Mouse (Mus musculus): ENCODE data around the gene Gse1. TPM values are rescaled to one million over a fixed set of nuclear protein-coding genes. Genes with fewer than 3 reads are reported as not detected.

Gse1 gene
- polyA plus RNA-seq, 1 experiment from 2014 or later, result 6.7 TPM

DNA sequence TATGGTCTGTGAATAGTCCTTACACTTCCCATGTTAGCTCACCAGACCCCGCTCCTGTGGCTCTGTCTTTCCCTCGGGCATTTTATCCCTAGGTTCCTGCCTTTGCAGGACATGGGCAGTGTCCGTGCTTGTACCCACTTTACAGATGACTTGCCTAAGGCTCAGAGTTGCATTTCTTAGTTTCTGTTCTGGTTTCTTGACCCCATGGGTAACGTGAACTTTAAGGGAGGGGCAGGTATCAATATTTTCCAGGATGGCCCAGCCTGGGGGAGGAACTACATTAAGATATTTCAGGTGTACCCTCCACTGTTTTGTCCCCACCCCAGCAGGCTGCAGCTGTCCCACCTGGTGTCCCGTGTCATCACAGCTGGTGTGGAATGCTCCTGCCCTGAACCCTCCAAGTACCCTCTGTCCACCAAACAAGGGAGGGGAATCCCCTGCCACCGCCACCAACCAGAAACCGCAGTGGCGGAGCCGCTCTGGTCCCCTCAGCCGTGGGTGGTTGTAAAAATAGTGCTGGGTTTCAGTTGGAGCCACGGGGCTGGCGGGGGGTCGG lies 36.2 kb downstream of the Gse1 start:
- Histone ChIP-seq H3K9ac (replicated peaks; ENCODE audit: low read length) (peak overlapping the region; percentile 51), H3K36me3 (ENCODE audit: insufficient read depth, low read length) (no peaks in the 10 kb centered on the region), H3K4me1 (ENCODE audit: insufficient read depth, low read length) (peaks cover 85% of the 10 kb centered on the region), H3K4me3 (ENCODE audit: low read length) (peak overlapping the region; percentile 9; the same call in 1 of the 2 replicates), H3K9me3 (ENCODE audit: low read length) (no peaks in the 10 kb centered on the region), H3K4me2 (replicated peaks; ENCODE audit: low read depth, low read length) (peak overlapping the region; percentile 49), H3K27ac (ENCODE audit: low read length) (peak overlapping the region; percentile 82), H3K27me3 (ENCODE audit: insufficient read depth, low read length) (no peaks in the 10 kb centered on the region)
- 18% methylated on average over 13 of the region's 13 CpGs for WGBS
- ATAC-seq (ENCODE audit: low FRiP score, low TSS enrichment), result peak; percentile 13

DNA sequence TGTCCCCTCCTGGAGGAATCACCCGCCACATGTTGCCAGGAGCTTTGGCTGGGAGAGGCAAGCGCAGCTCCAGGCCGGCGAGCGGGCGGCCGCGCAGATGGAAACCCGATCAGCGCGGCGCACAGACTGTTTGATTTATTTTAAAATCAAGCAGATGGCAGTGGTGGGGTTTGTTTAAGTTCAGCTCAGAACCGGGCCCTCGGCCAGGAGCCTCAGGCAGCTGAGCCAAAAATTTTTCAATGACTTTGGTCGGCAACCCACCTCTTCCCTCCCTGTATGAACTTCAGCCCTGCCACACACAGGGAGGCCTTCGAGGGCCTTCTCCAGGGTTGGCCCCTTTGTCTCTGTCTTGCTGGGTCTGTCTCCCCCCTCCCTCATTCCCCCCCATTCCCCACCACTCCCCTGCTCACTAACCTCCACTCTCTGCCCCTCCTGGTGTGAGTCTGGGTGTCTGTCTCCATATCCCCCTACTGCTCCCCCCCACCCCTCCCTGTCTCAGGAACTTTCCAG lies 36.7 kb downstream of the Gse1 start:
- 2% methylated on average over 16 of the region's 16 CpGs for WGBS

DNA sequence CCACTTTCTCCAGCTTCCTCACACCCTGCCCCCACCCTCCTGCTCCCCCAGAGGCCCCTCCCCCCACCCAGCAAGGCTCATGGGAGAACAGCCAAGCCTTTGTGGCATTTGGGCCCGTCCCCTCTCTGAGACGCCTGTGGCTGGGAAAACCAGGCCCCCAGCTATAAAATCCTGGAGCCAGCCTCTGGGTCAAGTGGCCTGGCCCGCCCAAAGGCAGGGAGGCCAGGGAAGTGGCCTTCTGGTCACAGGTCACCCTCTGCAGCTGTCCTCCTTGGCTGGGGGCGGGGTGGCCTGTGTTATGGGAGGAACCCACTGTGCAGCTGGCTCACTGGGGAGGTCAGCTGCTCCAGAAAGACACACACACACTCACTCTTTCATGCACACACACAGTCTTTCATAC lies 37.2 kb downstream of the Gse1 start:
- ATAC-seq (ENCODE audit: low FRiP score, low TSS enrichment), result peak; percentile 58
- Histone ChIP-seq H3K27me3 (ENCODE audit: insufficient read depth, low read length) (no peaks in the 10 kb centered on the region), H3K4me2 (replicated peaks; ENCODE audit: low read depth, low read length) (peak overlapping the region; percentile 49), H3K4me1 (ENCODE audit: insufficient read depth, low read length) (peaks cover 84% of the 10 kb centered on the region), H3K9me3 (ENCODE audit: low read length) (no peaks in the 10 kb centered on the region), H3K27ac (ENCODE audit: low read length) (peak overlapping the region; percentile 82), H3K9ac (replicated peaks; ENCODE audit: low read length) (no peak overlapping the region), H3K36me3 (ENCODE audit: insufficient read depth, low read length) (no peaks in the 10 kb centered on the region), H3K4me3 (ENCODE audit: low read length) (no peak overlapping the region)
- 8% methylated on average over 4 of the region's 4 CpGs for WGBS

More for the DNA sequence above, 36.7 kb downstream of the Gse1 start:
- Histone ChIP-seq H3K4me1 (ENCODE audit: insufficient read depth, low read length) (peaks cover 84% of the 10 kb centered on the region), H3K36me3 (ENCODE audit: insufficient read depth, low read length) (no peaks in the 10 kb centered on the region), H3K27ac (ENCODE audit: low read length) (peak overlapping the region; percentile 82), H3K4me3 (ENCODE audit: low read length) (peak overlapping the region; percentile 9; the same call in 1 of the 2 replicates), H3K9ac (replicated peaks; ENCODE audit: low read length) (peak overlapping the region; percentile 51), H3K27me3 (ENCODE audit: insufficient read depth, low read length) (no peaks in the 10 kb centered on the region), H3K9me3 (ENCODE audit: low read length) (no peaks in the 10 kb centered on the region), H3K4me2 (replicated peaks; ENCODE audit: low read depth, low read length) (peak overlapping the region; percentile 49)
- peak; percentile 56 for ATAC-seq (ENCODE audit: low FRiP score, low TSS enrichment)

DNA sequence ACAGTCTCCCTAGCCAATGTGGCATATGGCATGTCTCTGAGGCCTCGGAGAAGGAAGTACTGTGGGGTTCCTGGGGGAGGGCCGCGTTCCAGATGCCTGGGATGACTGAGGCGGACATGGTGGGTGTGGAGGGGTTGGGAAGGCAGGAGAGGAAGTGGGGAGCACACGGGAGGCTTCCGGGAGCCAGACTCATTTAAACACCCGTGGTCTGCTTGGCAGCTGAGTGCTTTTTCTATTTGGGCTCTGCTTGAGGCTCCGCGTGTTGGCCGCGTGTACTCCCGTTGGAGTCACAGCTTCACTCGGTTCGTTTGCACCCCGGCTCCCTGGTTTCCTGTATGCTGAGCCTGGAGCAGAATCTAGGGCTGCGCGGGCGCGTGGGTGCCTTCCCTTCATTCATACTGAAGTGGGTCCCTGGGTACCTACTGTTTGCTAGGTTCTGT lies 40.3 kb downstream of the Gse1 start:
- no peaks in the 10 kb centered on the region for H3K36me3 ChIP-seq (ENCODE audit: insufficient read depth, low read length)
- 0 out of 2 replicates have a peak overlapping the region, but pooled peaks have one; percentile 14 for H3K9ac ChIP-seq (replicated peaks; ENCODE audit: low read length)
- ATAC-seq (ENCODE audit: low FRiP score, low TSS enrichment), result no peak
- 42% methylated on average over 19 of the region's 19 CpGs for WGBS
- H3K9me3 ChIP-seq (ENCODE audit: low read length), result no peaks in the 10 kb centered on the region
- H3K4me1 ChIP-seq (ENCODE audit: insufficient read depth, low read length), result peaks cover 67% of the 10 kb centered on the region
- H3K4me3 ChIP-seq (ENCODE audit: low read length), result no peak overlapping the region
- no peak overlapping the region for H3K4me2 ChIP-seq (replicated peaks; ENCODE audit: low read depth, low read length)
- H3K27me3 ChIP-seq (ENCODE audit: insufficient read depth, low read length), result no peaks in the 10 kb centered on the region
- H3K27ac ChIP-seq (ENCODE audit: low read length), result no peak overlapping the region

DNA sequence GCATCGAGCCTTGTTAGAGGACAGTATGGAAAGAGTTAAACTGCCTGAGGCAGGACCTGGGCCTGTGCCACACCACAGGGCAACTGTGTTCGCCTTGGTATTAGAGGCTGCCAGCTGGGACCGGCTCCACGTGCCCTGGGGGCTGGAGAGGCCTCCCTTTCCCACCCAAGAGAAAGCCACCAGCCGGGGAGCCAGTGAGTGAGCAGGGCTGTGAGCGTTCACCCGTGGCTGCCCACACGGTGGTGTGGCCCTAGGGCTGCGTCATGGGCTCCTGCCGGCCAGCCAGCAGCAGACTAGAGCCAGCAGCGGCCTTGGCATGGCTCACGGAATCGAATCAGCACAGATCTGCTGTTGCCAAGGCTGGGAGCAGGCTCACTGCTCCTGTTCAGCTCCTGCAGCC lies 42.2 kb downstream of the Gse1 start:
- H3K9ac ChIP-seq (replicated peaks; ENCODE audit: low read length), result no peak overlapping the region
- H3K4me2 ChIP-seq (replicated peaks; ENCODE audit: low read depth, low read length), result no peak overlapping the region
- no peaks in the 10 kb centered on the region for H3K36me3 ChIP-seq (ENCODE audit: insufficient read depth, low read length)
- H3K27ac ChIP-seq (ENCODE audit: low read length), result no peak overlapping the region
- peak; percentile 11; the same call in 1 of the 2 replicates for ATAC-seq (ENCODE audit: low FRiP score, low TSS enrichment)
- H3K27me3 ChIP-seq (ENCODE audit: insufficient read depth, low read length), result no peaks in the 10 kb centered on the region
- no peak overlapping the region for H3K4me3 ChIP-seq (ENCODE audit: low read length)
- peaks cover 66% of the 10 kb centered on the region for H3K4me1 ChIP-seq (ENCODE audit: insufficient read depth, low read length)
- 56% methylated on average over 13 of the region's 13 CpGs for WGBS
- H3K9me3 ChIP-seq (ENCODE audit: low read length), result no peaks in the 10 kb centered on the region

DNA sequence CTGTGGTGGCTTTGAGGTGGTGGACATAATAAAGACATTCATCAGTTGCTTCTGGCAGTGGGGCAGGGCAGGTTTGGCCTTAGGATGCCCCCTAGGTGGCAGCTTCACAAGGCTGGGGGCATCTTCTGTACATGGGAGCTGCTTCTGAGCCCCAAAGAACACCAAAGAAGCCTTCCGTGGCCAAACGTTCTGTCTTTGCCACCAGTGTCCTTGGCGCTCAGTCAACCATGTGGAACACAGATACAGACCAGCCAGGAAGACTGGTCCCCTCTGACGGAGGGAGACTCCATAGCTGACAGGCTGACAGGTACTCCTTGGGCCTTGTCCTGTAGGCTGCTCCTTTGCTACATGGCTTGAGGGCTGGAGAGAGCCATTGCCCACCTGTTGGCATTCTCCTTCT lies 45.2 kb downstream of the Gse1 start:
- peaks cover 69% of the 10 kb centered on the region for H3K4me1 ChIP-seq (ENCODE audit: insufficient read depth, low read length)
- 56% methylated on average over 4 of the region's 4 CpGs for WGBS

DNA sequence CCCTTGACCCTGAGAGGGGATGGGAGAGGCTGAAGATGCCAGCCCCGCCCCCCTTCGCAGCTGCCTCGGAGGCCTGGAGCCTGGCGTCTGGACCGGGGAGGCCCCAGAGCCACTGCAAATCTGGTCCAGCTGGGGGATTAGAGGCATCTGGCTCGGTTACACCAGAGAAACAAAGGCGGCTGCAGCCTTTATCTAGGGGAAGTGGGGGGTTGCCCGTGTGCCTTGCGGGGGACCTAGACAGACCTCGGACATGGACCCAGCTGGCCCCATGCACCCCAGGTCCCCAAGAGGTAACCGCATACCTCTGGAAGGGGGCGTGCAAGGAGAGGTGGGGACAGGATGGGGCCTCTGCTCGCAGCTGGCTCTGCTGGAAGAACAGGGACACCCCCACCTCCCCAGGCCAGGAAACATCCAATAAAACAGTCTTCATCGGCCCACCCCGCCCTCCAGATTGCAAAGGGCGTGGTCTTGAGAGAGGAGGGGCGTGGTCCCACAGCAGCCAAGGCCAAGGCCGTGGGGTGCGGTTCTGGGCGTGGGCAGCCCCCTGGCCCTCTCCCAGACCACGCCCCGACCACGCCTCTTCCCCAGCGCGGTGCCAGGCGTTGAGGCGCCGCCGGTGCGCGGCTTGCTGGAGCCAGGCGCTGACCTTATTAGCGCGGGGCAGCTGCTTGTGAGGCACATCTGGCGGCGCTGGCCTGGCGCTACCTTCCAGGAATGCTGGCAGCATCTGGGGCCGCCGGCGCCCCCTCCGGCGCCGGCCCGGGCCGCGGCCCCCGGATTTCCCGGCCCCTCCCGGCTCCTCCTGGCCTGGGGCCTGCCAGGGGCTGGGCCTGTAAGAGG lies 48.0 kb downstream of the Gse1 start:
- Histone ChIP-seq H3K4me3 (ENCODE audit: low read length) (peak overlapping the region; percentile 37), H3K27me3 (ENCODE audit: insufficient read depth, low read length) (no peaks in the 10 kb centered on the region), H3K36me3 (ENCODE audit: insufficient read depth, low read length) (no peaks in the 10 kb centered on the region), H3K9me3 (ENCODE audit: low read length) (no peaks in the 10 kb centered on the region), H3K4me1 (ENCODE audit: insufficient read depth, low read length) (peaks cover 62% of the 10 kb centered on the region), H3K9ac (replicated peaks; ENCODE audit: low read length) (peak overlapping the region; percentile 64), H3K27ac (ENCODE audit: low read length) (peak overlapping the region; percentile 94), H3K4me2 (replicated peaks; ENCODE audit: low read depth, low read length) (peak overlapping the region; percentile 75)
- WGBS, result 1% methylated on average over 48 of the region's 49 CpGs
- peak; percentile 87 for ATAC-seq (ENCODE audit: low FRiP score, low TSS enrichment)

More for the DNA sequence above, 45.2 kb downstream of the Gse1 start:
- Histone ChIP-seq H3K27me3 (ENCODE audit: insufficient read depth, low read length) (no peaks in the 10 kb centered on the region), H3K9ac (replicated peaks; ENCODE audit: low read length) (no peak overlapping the region), H3K4me2 (replicated peaks; ENCODE audit: low read depth, low read length) (no peak overlapping the region), H3K36me3 (ENCODE audit: insufficient read depth, low read length) (no peaks in the 10 kb centered on the region), H3K4me3 (ENCODE audit: low read length) (no peak overlapping the region), H3K9me3 (ENCODE audit: low read length) (no peaks in the 10 kb centered on the region), H3K27ac (ENCODE audit: low read length) (no peak overlapping the region)
- no peak for ATAC-seq (ENCODE audit: low FRiP score, low TSS enrichment)

DNA sequence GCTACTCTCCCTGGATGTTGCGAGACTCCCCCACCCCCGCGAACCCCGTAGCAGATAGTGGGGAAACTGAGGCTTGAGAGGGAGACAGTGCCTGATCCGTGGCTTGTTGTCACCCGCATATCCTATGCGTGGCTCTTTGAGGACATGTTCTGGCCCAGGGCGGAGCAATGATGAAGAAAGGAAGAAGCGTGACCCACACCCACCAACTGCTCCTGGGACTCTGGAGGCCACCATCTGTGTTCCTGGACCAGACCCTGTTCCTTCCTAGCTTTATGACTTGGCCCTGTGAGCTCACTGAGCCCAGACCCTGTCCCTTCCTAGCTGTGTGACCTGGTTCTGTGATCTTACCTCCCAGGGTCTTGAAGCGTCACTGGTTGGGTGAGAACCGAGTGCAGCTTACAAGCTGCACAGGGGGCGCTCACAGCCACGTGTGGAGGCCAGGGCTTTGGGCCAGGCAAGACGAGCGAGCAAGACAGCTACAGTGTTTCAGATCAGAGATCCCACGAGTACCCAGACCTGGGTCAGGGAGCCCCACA lies 48.7 kb downstream of the Gse1 start:
- peak; percentile 22 for ATAC-seq (ENCODE audit: low FRiP score, low TSS enrichment)

DNA sequence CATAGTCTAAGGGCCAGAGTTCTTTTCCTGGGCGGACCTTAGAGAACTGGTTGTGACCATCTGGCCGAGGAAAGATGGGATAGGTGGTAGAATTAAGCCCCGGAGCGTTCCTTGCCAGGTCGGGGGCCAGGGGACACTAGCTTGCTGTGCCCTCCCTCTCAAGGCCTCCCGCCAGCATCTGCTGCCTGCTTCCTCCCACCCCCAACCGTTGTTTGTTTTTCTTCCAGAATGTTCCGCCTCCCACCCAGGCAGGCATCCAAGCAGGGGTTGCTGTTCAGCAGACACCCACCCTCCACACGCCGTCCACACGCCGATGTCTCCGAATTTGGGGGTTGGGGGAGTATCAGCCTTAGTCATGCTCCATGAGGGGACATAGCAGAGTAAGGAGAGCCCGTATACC lies 49.8 kb downstream of the Gse1 start:
- WGBS, result 20% methylated on average over 14 of the region's 14 CpGs
- no peak for ATAC-seq (ENCODE audit: low FRiP score, low TSS enrichment)
- Histone ChIP-seq H3K9me3 (ENCODE audit: low read length) (no peaks in the 10 kb centered on the region), H3K4me2 (replicated peaks; ENCODE audit: low read depth, low read length) (no peak overlapping the region), H3K27me3 (ENCODE audit: insufficient read depth, low read length) (no peaks in the 10 kb centered on the region), H3K4me1 (ENCODE audit: insufficient read depth, low read length) (peaks cover 73% of the 10 kb centered on the region), H3K27ac (ENCODE audit: low read length) (peak overlapping the region; percentile 94), H3K36me3 (ENCODE audit: insufficient read depth, low read length) (no peaks in the 10 kb centered on the region), H3K9ac (replicated peaks; ENCODE audit: low read length) (no peak overlapping the region), H3K4me3 (ENCODE audit: low read length) (no peak overlapping the region)

More for the DNA sequence above, 48.7 kb downstream of the Gse1 start:
- Histone ChIP-seq H3K36me3 (ENCODE audit: insufficient read depth, low read length) (no peaks in the 10 kb centered on the region), H3K27ac (ENCODE audit: low read length) (peak overlapping the region; percentile 94), H3K4me1 (ENCODE audit: insufficient read depth, low read length) (peaks cover 64% of the 10 kb centered on the region), H3K4me2 (replicated peaks; ENCODE audit: low read depth, low read length) (peak overlapping the region; percentile 75), H3K4me3 (ENCODE audit: low read length) (peak overlapping the region; percentile 37), H3K9me3 (ENCODE audit: low read length) (no peaks in the 10 kb centered on the region), H3K9ac (replicated peaks; ENCODE audit: low read length) (peak overlapping the region; percentile 64), H3K27me3 (ENCODE audit: insufficient read depth, low read length) (no peaks in the 10 kb centered on the region)
- 6% methylated on average over 16 of the region's 16 CpGs for WGBS
